15 mouse cellular contexts compared by ENCODE assay signal in genomic region chr13:55507877-55508276, GRCm38 (mm10). TPM values are rescaled to one million over a fixed set of nuclear protein-coding genes. Genes with fewer than 3 reads are reported as not detected.
DNase-seq lines count a peak whose midpoint lies in the region; ATAC-seq and TF ChIP-seq lines count a peak whose summit lies in the region.
"Had no signal": no experiment of that assay in that cellular context is flagged by ENCODE, and none has a peak within 500 bp of the region (broad histone marks: within the 10 kb centered on the region; RNA-seq: fewer than 3 reads in every experiment).

No protein-coding gene starts in this region.

- TF ChIP-seq CTCF in gastrocnemius, adult 2 months (IDR thresholded peaks at IDR 0.05): 0 out of 2 replicates have a peak, but pooled peaks have one; percentile 1
- TF ChIP-seq CTCF in lung, embryonic 14.5 days (IDR thresholded peaks at IDR 0.05; ENCODE audit: low read depth): peak; percentile 44

- peak overlapping the region; percentile 81 for H3K4me3 ChIP-seq in gastrocnemius, adult 2 months
- no peak overlapping the region for H3K4me3 ChIP-seq in lung, embryonic 14.5 days (ENCODE audit: low read depth, low read length)
- H3K4me3 ChIP-seq in embryonic facial prominence, embryonic 11.5 days (ENCODE audit: low read depth, low read length): 0 out of 2 replicates have a peak overlapping the region, but pooled peaks have one; percentile 8
- H3K4me3 ChIP-seq: limb, embryonic 13.5 days; midbrain, embryonic 12.5 days had no signal

- H3K36me3 ChIP-seq in lung, embryonic 14.5 days (ENCODE audit: insufficient read depth): peaks cover 81% of the 10 kb centered on the region
- peaks cover 2% of the 10 kb centered on the region; the same call in 1 of the 2 replicates for H3K36me3 ChIP-seq in embryonic facial prominence, embryonic 11.5 days (replicated peaks; ENCODE audit: control insufficient read depth, insufficient read depth, low read depth, low read length)

- peak overlapping the region; percentile 78 for H3K27ac ChIP-seq in gastrocnemius, adult 2 months
- no peak overlapping the region for H3K27ac ChIP-seq in lung, embryonic 14.5 days (ENCODE audit: low read depth)
- H3K27ac ChIP-seq in embryonic facial prominence, embryonic 11.5 days (replicated peaks; ENCODE audit: low read depth, low read length): no peak overlapping the region
- H3K27ac ChIP-seq: limb, embryonic 13.5 days; midbrain, embryonic 12.5 days had no signal

- DNase-seq in gastrocnemius, adult 2 months: no peak
- DNase-seq in gastrocnemius, postnatal 10 days: no peak
- DNase-seq in lung, embryonic 14.5 days: no peak
- no peak for DNase-seq in lung, postnatal 36 days
- peak; percentile 76 for DNase-seq in ES-CJ7 (ENCODE audit: low read depth, low spot score)
- no peak for DNase-seq in embryonic facial prominence, embryonic 11.5 days (ENCODE audit: low spot score)
- no peak for DNase-seq in adrenal gland, postnatal 10 days
- DNase-seq in frontal cortex, postnatal 36 days (ENCODE audit: low spot score in 2 of 2): no peak
- DNase-seq: adrenal gland, postnatal 25 days; heart, postnatal 4 days; kidney, adult 9 months; right cerebral cortex, postnatal 14 days had no signal

- H3K4me1 ChIP-seq in lung, embryonic 14.5 days (ENCODE audit: insufficient read depth): peaks cover 21% of the 10 kb centered on the region
- H3K4me1 ChIP-seq in embryonic facial prominence, embryonic 11.5 days (ENCODE audit: control insufficient read depth, insufficient read depth, low read length): peaks cover 13% of the 10 kb centered on the region

- no peak for ATAC-seq in lung, embryonic 14.5 days (ENCODE audit: insufficient read depth)
- ATAC-seq in embryonic facial prominence, embryonic 11.5 days (replicated peaks; ENCODE audit: insufficient number of reproducible peaks, low FRiP score, low TSS enrichment, low read depth): no peak

- intact Hi-C loops in gastrocnemius, adult 2 months (cut with DNase I): no loop called here

- no peaks in the 10 kb centered on the region for H3K9me3 ChIP-seq in lung, embryonic 14.5 days (ENCODE audit: low read depth, low read length)
- no peaks in the 10 kb centered on the region for H3K9me3 ChIP-seq in embryonic facial prominence, embryonic 11.5 days (replicated peaks; ENCODE audit: control insufficient read depth, low read length)
- H3K9me3 ChIP-seq: limb, embryonic 13.5 days; midbrain, embryonic 12.5 days had no signal

- 61% methylated on average over 11 of the region's 11 CpGs for WGBS in lung, embryonic 14.5 days
- 58% methylated on average over 11 of the region's 11 CpGs for WGBS in embryonic facial prominence, embryonic 11.5 days

- H3K9ac ChIP-seq in lung, embryonic 14.5 days: no peak overlapping the region
- no peak overlapping the region for H3K9ac ChIP-seq in embryonic facial prominence, embryonic 11.5 days (replicated peaks; ENCODE audit: low read length)
- H3K9ac ChIP-seq: limb, embryonic 13.5 days; midbrain, embryonic 12.5 days had no signal

- H3K4me2 ChIP-seq in lung, embryonic 14.5 days: no peak overlapping the region
- no peak overlapping the region for H3K4me2 ChIP-seq in embryonic facial prominence, embryonic 11.5 days (ENCODE audit: low read depth, low read length)
- H3K4me2 ChIP-seq: heart, embryonic 11.5 days; limb, embryonic 13.5 days; midbrain, embryonic 12.5 days had no signal

- H3K27me3 ChIP-seq in lung, embryonic 14.5 days (ENCODE audit: insufficient read depth, low read length): no peaks in the 10 kb centered on the region
- H3K27me3 ChIP-seq in embryonic facial prominence, embryonic 11.5 days (ENCODE audit: control insufficient read depth, insufficient read depth, low read length): no peaks in the 10 kb centered on the region
- H3K27me3 ChIP-seq: limb, embryonic 13.5 days; midbrain, embryonic 12.5 days had no signal

RNA-seq across cellular contexts. Expression of gene Pdlim7, which starts 5.6 kb away (rescaled TPM):
- total RNA-seq in gastrocnemius, adult 2 months (2021): 100 to 1,000 TPM; 424 to 537 TPM
- 100 to 1,000 TPM; 458 to 513 TPM for total RNA-seq in gastrocnemius, postnatal 10 days (2021)
- 185 and 199 TPM in 2 replicates for polyA plus RNA-seq in lung, embryonic 14.5 days (2014; fragmentation: Nextera tagmentation; extraction: Ambion mirVana)
- polyA plus RNA-seq in embryonic facial prominence, embryonic 11.5 days (2014; fragmentation: Nextera tagmentation; extraction: Ambion mirVana): 124 and 136 TPM in 2 replicates
- total RNA-seq in adrenal gland, postnatal 10 days (2021): 10 to 100 TPM; 31.6 to 39.4 TPM

RNA-seq across cellular contexts. Expression of gene Dbn1, which starts 20.0 kb away (rescaled TPM):
- total RNA-seq in gastrocnemius, adult 2 months (2021): 1 to 10 TPM; 4.9 to 7.7 TPM
- total RNA-seq in gastrocnemius, postnatal 10 days (2021): 10 to 100 TPM; 52.6 to 71.2 TPM
- 135 and 153 TPM in 2 replicates for polyA plus RNA-seq in lung, embryonic 14.5 days (2014; fragmentation: Nextera tagmentation; extraction: Ambion mirVana)
- 231 and 252 TPM in 2 replicates for polyA plus RNA-seq in embryonic facial prominence, embryonic 11.5 days (2014; fragmentation: Nextera tagmentation; extraction: Ambion mirVana)
- 10 to 100 TPM; 32.1 to 41.6 TPM for total RNA-seq in adrenal gland, postnatal 10 days (2021)

RNA-seq across cellular contexts. Expression of gene Dok3, which starts 21.2 kb away (rescaled TPM):
- total RNA-seq in gastrocnemius, adult 2 months (2021): 1 to 10 TPM in 1 of 2 experiments, under 1 TPM in 1; 0.77 to 1.5 TPM
- total RNA-seq in gastrocnemius, postnatal 10 days (2021): 1 to 10 TPM; 2.0 to 4.0 TPM
- polyA plus RNA-seq in lung, embryonic 14.5 days (2014; fragmentation: Nextera tagmentation; extraction: Ambion mirVana): 2.0 and 2.6 TPM in 2 replicates
- 1.0 and 1.3 TPM in 2 replicates for polyA plus RNA-seq in embryonic facial prominence, embryonic 11.5 days (2014; fragmentation: Nextera tagmentation; extraction: Ambion mirVana)
- 1 to 10 TPM; 5.0 to 5.1 TPM for total RNA-seq in adrenal gland, postnatal 10 days (2021)

RNA-seq across cellular contexts. Expression of gene Ddx41, which starts 28.6 kb away (rescaled TPM):
- total RNA-seq in gastrocnemius, adult 2 months (2021): 10 to 100 TPM; 10.6 to 11.5 TPM
- total RNA-seq in gastrocnemius, postnatal 10 days (2021): 10 to 100 TPM; 12.7 to 13.7 TPM
- polyA plus RNA-seq in lung, embryonic 14.5 days (2014; fragmentation: Nextera tagmentation; extraction: Ambion mirVana): 74.8 and 75.5 TPM in 2 replicates
- 77.7 and 81.4 TPM in 2 replicates for polyA plus RNA-seq in embryonic facial prominence, embryonic 11.5 days (2014; fragmentation: Nextera tagmentation; extraction: Ambion mirVana)
- 10 to 100 TPM; 38.5 to 39.9 TPM for total RNA-seq in adrenal gland, postnatal 10 days (2021)

RNA-seq across cellular contexts. Expression of gene Prr7, which starts 43.8 kb away (rescaled TPM):
- total RNA-seq in gastrocnemius, adult 2 months (2021): under 1 TPM; 0.18 to 0.22 TPM
- total RNA-seq in gastrocnemius, postnatal 10 days (2021): 1 to 10 TPM; 2.1 to 2.5 TPM
- 0.46 and 0.53 TPM in 2 replicates for polyA plus RNA-seq in lung, embryonic 14.5 days (2014; fragmentation: Nextera tagmentation; extraction: Ambion mirVana)
- 1.7 TPM in 2 replicates for polyA plus RNA-seq in embryonic facial prominence, embryonic 11.5 days (2014; fragmentation: Nextera tagmentation; extraction: Ambion mirVana)
- total RNA-seq in adrenal gland, postnatal 10 days (2021): 1 to 10 TPM; 3.7 to 4.2 TPM

Comparison
In these comparisons a context has a peak if more than half of its experiments do, and no peak if none do; other contexts are left out.
1. RNA of gene Pdlim7, which starts 5.6 kb away (total RNA-seq): 424 to 537 TPM in gastrocnemius, adult 2 months and 458 to 513 TPM in gastrocnemius, postnatal 10 days; 31.6 to 39.4 TPM in adrenal gland, postnatal 10 days; every median in the first group is over 10 times any median in the second.